Mouse (Mus musculus): ENCODE measurements around the gene Trp53i13.

The Trp53i13 gene

DNA sequence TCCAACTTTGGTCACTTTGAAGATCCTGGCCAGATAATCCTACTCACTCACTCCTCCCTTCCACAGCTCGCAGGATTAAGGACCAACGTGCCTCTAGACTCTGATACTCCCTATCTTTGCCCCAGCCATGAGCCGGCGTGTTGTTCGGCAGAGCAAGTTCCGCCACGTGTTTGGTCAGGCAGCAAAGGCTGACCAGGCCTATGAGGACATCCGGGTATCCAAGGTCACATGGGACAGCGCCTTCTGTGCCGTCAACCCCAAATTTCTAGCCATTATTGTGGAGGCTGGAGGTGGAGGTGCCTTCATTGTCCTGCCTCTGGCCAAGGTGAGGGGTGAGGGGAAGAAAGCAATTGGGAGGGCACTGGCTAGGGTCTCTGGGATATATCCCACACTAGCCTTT is 52.0 kb downstream of the Trp53i13 start:
- no peak for DNase-seq (ENCODE audit: low read depth, low spot score)

DNA sequence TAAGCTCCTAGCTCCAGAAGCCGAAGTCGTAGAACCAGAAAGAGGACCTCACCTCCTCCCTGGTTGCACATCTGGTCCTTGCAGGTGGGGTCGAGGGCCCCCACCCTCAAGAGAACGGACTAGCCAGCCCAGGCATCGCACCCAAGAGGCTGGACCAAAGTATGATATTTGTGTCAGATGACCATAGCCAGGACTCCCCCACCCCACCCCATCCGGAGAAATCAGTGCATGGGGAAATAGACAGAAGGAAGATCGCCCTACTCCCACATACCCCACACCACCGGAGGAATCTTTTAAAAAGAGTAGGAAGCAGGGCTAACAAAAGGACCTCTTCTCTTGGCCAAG is 52.7 kb downstream of the Trp53i13 start:
- DNase-seq (ENCODE audit: low read depth, low spot score), result no peak

DNA sequence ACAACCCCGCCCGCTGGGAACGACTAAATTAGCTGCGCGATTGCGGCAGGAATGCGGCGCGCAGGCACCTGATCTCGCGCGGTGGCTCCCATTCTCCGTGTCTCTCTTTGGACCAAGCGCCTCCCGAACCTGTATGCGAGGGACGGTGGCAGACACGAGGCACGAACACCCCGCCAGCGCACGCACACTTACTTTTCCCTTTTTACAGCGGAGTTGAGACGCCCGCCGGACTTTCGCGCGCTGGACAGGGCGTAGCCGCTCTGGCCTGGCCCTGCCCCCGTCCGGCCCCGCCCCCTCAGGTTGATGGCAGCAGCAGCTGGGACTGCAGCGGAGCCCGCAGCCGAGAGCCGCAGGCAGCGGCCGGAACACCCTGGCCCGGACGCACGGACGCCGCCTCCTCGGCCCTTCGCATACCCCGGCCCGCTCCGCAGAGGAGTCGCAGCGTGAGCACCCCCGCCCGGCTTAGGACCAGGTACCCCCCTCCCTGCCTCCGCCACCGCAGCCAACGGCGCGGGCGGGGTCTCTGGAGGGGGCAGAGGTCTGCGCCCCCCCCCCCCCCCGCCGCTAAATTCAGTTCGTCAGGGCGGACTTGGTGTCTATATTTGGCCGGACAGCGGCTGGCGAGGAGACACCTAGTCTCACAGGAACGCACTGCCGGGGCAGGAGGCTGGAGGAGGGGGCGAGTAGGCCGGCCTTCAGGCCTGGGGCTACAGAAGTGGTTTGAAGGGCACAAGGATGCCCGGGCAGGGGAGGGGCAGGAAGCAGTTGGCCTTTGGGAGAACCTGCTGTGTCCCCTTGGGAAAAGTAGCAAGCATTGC is 53.3 kb downstream of the Trp53i13 start, which contains the start of gene Coro6:
Coro6 (plus strand) TSS at position 129 of the 818 bp plus-strand sequence.
- DNase-seq (ENCODE audit: low read depth, low spot score), result peak; percentile 44

DNA sequence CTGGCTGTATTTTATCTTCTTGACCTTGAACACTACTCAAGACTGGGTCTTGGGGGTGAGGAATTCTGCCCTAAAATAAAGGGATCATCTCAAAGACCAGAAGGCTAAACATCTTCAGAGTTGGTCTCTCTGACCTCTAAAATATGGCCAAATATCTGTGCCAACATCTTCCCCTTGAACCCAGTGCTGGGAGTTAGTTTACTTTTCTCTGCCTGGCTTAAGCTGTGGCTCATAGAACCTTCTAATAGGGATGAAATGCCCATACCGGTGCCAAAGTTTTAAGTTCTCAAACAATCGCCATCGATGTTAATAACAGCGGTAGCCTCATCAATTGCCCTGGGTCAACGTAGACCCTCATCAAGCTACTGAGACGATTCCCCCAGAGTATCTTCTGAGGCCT is 53.9 kb downstream of the Trp53i13 start:
- DNase-seq (ENCODE audit: low read depth, low spot score), result no peak

Data from CD4-positive helper T cell, adult 2 months (primary cell).